19 mouse cellular contexts compared by ENCODE assay signal in genomic region chr1:66000398-66000797, GRCm38 (mm10).
"Had no signal": no experiment of that assay in that cellular context is flagged by ENCODE, and none has a peak within 500 bp of the region (broad histone marks: within the 10 kb centered on the region; RNA-seq: fewer than 3 reads in every experiment).

No protein-coding gene starts in this region.

- ATAC-seq: midbrain, embryonic 16.5 days had no signal

- H3K4me2 ChIP-seq: lung, embryonic 14.5 days; midbrain, embryonic 12.5 days; neural tube, embryonic 13.5 days; neural tube, embryonic 15.5 days had no signal

- H3K9me3 ChIP-seq: midbrain, embryonic 10.5 days; midbrain, embryonic 12.5 days; neural tube, embryonic 15.5 days had no signal

- H3K36me3 ChIP-seq: midbrain, embryonic 10.5 days; midbrain, embryonic 12.5 days; neural tube, embryonic 13.5 days; neural tube, embryonic 15.5 days had no signal

- H3K4me1 ChIP-seq: midbrain, embryonic 10.5 days; midbrain, embryonic 12.5 days had no signal

- H3K4me3 ChIP-seq: midbrain, embryonic 10.5 days; midbrain, embryonic 12.5 days; myocyte; neural tube, embryonic 13.5 days; neural tube, embryonic 15.5 days had no signal

- H3K27me3 ChIP-seq: midbrain, embryonic 12.5 days had no signal

- H3K9ac ChIP-seq: lung, embryonic 14.5 days; midbrain, embryonic 12.5 days; neural tube, embryonic 13.5 days; neural tube, embryonic 15.5 days had no signal

- DNase-seq: lung, adult 18-20 months; lung, embryonic 14.5 days; lung, postnatal 14 days; lung, postnatal 36 days; midbrain, embryonic 14.5 days; retina, postnatal 1 day; right cerebral cortex, adult 18-20 months; right cerebral cortex, postnatal 25 days; right cerebral cortex, postnatal 4 days; spleen, adult 18-20 months; thymus, adult 18-20 months; thymus, postnatal 14 days; thymus, postnatal 36 days had no signal

- H3K27ac ChIP-seq: midbrain, embryonic 10.5 days; midbrain, embryonic 12.5 days; neural tube, embryonic 13.5 days; neural tube, embryonic 15.5 days had no signal
